Mouse (Mus musculus): ENCODE data around the gene Odf4. TPM values are rescaled to one million over a fixed set of nuclear protein-coding genes. Genes with fewer than 3 reads are reported as not detected.

Gene Odf4
- polyA plus RNA-seq (2014; fragmentation: Illumina TruSeq; extraction: RNeasy Lipid Tissue Mini Kit (QIAGEN cat#74804); ENCODE audit: low read depth, low replicate concordance): not detected

DNA sequence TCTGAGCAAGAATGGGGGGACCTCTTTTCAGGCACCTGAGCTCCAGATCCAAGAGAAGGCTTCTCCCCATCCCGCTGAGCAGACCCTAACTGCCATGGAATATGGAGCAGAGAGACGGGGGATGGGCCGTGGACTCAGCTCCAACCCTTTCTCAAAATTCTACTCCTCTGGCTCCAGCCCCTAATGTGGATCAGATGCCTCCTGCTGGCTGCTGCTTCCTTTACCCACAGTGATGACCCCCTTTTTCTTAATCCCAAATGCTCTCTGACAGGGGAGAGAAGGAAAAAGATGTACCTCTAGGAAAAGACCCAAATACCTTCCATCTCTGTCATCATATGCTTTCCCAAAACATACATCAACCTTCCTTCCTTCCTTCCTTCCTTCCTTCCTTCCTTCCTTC, at the start of gene Odf4:
Odf4 (minus strand) TSS at position 101 of the 400 bp plus-strand sequence.

DNA sequence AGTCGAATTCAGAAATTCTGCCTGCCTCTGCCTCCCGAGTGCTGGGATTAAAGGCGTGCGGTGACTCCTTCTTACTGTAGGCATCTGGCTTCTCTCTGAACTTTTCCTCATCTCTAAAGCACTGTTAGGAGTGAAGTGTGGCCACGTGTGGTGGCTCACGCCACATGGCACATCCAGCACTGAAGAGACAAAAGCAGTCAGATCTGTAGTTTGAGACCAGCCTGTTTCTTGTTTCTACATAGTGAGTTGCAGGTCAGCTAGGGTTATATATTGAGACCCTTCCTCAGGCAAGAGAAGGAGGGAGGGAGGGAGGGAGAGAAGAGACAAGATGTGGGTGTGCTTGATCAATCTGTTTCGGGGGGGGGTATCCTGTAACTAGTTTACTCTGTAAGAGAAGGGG, 48.2 kb upstream of the Odf4 start, which contains the start of gene Rangrf:
Rangrf (minus strand) TSS at position 101 of the 400 bp plus-strand sequence.

DNA sequence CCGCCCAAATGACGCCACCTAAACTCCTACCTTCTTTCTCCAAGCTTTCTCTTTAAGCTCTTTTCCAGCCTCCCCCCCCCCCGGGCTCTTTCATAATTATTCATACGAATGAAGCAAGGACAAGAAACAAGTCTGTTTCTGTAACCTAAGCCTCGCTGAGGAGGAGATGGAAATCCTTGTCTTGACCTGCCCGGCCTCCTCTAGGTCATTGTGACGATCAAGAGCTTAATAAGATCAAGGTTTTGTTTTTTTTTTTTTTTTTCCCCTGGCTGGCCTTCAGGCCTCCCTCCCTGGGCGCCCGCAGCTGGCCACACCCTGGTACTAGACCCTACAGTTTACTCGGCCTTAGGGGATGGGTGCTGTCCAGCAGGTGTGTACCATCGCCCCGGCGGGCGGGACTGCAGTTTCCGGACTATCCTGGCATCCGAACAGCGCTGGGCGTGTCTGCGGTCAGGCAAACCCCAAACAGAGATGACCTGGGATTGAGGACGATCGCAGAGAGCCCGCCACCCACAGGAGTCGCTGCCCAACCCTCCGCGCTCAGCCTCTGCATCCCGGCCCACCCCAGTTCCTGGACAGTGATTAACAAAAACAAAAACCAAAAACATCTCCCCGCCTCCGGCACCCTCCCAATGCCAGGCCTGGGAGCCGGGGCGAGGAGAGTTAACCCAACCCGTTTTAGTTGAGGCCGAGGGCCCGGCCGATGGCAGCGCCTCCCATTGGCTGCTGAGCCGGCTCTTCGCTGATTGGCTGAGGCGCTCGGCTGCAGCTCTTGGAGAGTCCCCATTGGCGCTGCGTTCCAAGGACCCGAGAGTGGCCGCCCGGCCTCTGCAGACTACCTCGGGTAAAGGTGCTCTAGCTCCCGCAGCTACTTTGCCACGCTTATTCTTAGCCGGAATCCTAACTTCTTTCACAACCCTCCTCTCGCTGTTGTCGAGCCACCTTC, 40.7 kb upstream of the Odf4 start, which contains the start of gene Slc25a35:
Slc25a35 (plus strand) TSS at position 795 of the 946 bp plus-strand sequence.

DNA sequence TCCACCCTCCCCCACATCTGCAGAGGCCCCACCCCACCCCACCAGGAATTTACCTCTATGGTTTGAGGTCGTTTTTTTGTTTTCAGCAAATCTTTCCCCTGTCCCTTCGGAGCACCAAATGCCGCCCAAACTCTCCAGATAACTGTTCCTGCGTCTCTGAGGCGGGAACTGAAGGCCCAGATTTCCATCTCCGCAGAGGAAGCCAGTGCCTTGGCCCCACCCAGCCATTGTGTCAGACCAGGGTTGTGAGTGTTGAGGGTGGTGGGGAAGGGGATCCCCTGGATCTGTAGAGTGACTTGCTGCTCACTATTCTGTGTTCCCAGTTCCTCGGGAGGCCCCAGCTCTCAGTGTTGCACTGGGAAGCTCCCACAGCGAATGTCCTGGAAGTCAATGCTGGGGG, 30.4 kb upstream of the Odf4 start, which contains the start of gene Arhgef15:
Arhgef15 (minus strand) TSS at position 173 of the 400 bp plus-strand sequence.

DNA sequence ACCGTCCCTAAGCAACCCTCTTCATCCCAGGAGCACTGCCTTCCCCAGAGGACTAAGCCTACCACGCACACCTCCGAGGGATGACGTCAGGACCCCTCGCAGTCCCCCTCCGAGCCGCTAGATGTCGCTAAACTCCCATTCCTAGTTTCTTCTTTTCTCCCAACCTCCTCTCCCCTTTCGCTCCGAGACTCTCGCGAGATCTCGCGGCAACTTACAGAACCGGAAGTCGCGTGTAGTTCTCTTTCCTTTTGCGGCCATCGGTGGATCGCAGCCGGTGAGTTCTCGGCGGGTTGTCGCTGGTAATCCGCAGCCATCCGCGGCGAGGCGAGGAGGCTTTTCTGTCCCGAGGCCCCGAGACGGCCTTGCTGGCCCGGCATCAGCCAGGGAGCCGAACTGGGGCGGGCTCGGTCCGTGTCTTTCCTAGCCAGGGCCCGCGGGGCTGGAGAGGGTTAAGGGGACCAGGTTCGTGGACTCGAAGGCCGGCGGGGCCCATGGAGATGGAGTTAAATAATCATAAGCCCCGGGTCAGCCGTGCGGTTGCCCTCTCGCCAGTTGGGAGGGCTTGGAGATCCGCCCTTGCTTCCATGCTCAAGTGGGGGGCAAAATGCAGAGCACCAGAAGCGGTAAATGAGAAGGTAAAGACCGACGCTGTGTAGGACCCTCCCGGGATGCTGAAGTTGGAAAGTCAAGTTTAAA, 25.4 kb downstream of the Odf4 start, which contains the start of gene Rpl26:
Rpl26 (plus strand) TSS at position 233 of the 696 bp plus-strand sequence.

DNA sequence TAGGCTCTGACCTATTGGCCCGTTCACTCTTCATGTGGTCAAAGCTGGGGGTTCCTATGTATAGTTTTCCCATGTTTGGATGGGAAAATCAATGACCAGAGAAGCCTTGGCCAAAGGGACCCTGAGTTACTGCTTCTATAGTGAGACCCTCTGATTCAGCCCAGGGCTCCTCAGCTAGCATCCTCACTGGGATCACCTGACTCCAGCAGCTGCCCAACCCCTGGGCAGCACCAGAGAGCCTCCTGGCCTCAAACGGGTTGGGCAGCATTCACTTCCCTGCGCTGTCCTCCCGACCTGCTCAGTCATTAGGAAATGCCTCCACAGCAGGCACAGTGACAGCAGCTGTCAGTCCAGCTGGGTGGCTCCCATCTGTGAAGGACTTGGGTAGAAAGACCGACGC, 38.6 kb downstream of the Odf4 start, which contains the start of gene Rnf222:
Rnf222 (plus strand) TSS at position 301 of the 400 bp plus-strand sequence.

Other genes starting within 250 kb of the Odf4 start
- 24.2 TPM for gene Myh10, start 235.5 kb downstream of the Odf4 start, polyA plus RNA-seq (2014; fragmentation: Illumina TruSeq; extraction: RNeasy Lipid Tissue Mini Kit (QIAGEN cat#74804); ENCODE audit: low read depth, low replicate concordance)
- gene Ndel1, start 55.2 kb downstream of the Odf4 start, polyA plus RNA-seq (2014; fragmentation: Illumina TruSeq; extraction: RNeasy Lipid Tissue Mini Kit (QIAGEN cat#74804); ENCODE audit: low read depth, low replicate concordance): 64.2 TPM
- not detected for gene Rnf222, start 38.5 kb downstream of the Odf4 start, polyA plus RNA-seq (2014; fragmentation: Illumina TruSeq; extraction: RNeasy Lipid Tissue Mini Kit (QIAGEN cat#74804); ENCODE audit: low read depth, low replicate concordance)
- 1,087 TPM for gene Rpl26, start 25.5 kb downstream of the Odf4 start, polyA plus RNA-seq (2014; fragmentation: Illumina TruSeq; extraction: RNeasy Lipid Tissue Mini Kit (QIAGEN cat#74804); ENCODE audit: low read depth, low replicate concordance)
- 33.1 TPM for gene Arhgef15, start 30.4 kb upstream of the Odf4 start, polyA plus RNA-seq (2014; fragmentation: Illumina TruSeq; extraction: RNeasy Lipid Tissue Mini Kit (QIAGEN cat#74804); ENCODE audit: low read depth, low replicate concordance)
- gene Slc25a35, start 41.0 kb upstream of the Odf4 start, polyA plus RNA-seq (2014; fragmentation: Illumina TruSeq; extraction: RNeasy Lipid Tissue Mini Kit (QIAGEN cat#74804); ENCODE audit: low read depth, low replicate concordance): 8.4 TPM
- 117 TPM for gene Rangrf, start 48.1 kb upstream of the Odf4 start, polyA plus RNA-seq (2014; fragmentation: Illumina TruSeq; extraction: RNeasy Lipid Tissue Mini Kit (QIAGEN cat#74804); ENCODE audit: low read depth, low replicate concordance)
- 10.1 TPM for gene Pfas, start 81.4 kb upstream of the Odf4 start, polyA plus RNA-seq (2014; fragmentation: Illumina TruSeq; extraction: RNeasy Lipid Tissue Mini Kit (QIAGEN cat#74804); ENCODE audit: low read depth, low replicate concordance)
- gene Ctc1, start 88.8 kb upstream of the Odf4 start, polyA plus RNA-seq (2014; fragmentation: Illumina TruSeq; extraction: RNeasy Lipid Tissue Mini Kit (QIAGEN cat#74804); ENCODE audit: low read depth, low replicate concordance): 18.4 TPM
- not detected for gene Aurkb, start 118.6 kb upstream of the Odf4 start, polyA plus RNA-seq (2014; fragmentation: Illumina TruSeq; extraction: RNeasy Lipid Tissue Mini Kit (QIAGEN cat#74804); ENCODE audit: low read depth, low replicate concordance)
- 16.5 TPM for gene Borcs6, start 132.6 kb upstream of the Odf4 start, polyA plus RNA-seq (2014; fragmentation: Illumina TruSeq; extraction: RNeasy Lipid Tissue Mini Kit (QIAGEN cat#74804); ENCODE audit: low read depth, low replicate concordance)
- 9.9 TPM for gene Tmem107, start 143.7 kb upstream of the Odf4 start, polyA plus RNA-seq (2014; fragmentation: Illumina TruSeq; extraction: RNeasy Lipid Tissue Mini Kit (QIAGEN cat#74804); ENCODE audit: low read depth, low replicate concordance)
- 95.0 TPM for gene Vamp2, start 161.4 kb upstream of the Odf4 start, polyA plus RNA-seq (2014; fragmentation: Illumina TruSeq; extraction: RNeasy Lipid Tissue Mini Kit (QIAGEN cat#74804); ENCODE audit: low read depth, low replicate concordance)
- 22.2 TPM for gene Per1, start 168.1 kb upstream of the Odf4 start, polyA plus RNA-seq (2014; fragmentation: Illumina TruSeq; extraction: RNeasy Lipid Tissue Mini Kit (QIAGEN cat#74804); ENCODE audit: low read depth, low replicate concordance)
- not detected for gene Hes7, start 193.3 kb upstream of the Odf4 start, polyA plus RNA-seq (2014; fragmentation: Illumina TruSeq; extraction: RNeasy Lipid Tissue Mini Kit (QIAGEN cat#74804); ENCODE audit: low read depth, low replicate concordance)
- gene 9130213A22Rik, start 195.5 kb upstream of the Odf4 start, polyA plus RNA-seq (2014; fragmentation: Illumina TruSeq; extraction: RNeasy Lipid Tissue Mini Kit (QIAGEN cat#74804); ENCODE audit: low read depth, low replicate concordance): 0.39 TPM
- not detected for gene Aloxe3, start 198.8 kb upstream of the Odf4 start, polyA plus RNA-seq (2014; fragmentation: Illumina TruSeq; extraction: RNeasy Lipid Tissue Mini Kit (QIAGEN cat#74804); ENCODE audit: low read depth, low replicate concordance)
- not detected for gene Alox12b, start 229.9 kb upstream of the Odf4 start, polyA plus RNA-seq (2014; fragmentation: Illumina TruSeq; extraction: RNeasy Lipid Tissue Mini Kit (QIAGEN cat#74804); ENCODE audit: low read depth, low replicate concordance)